Mouse (Mus musculus) heart, adult 8-10 months (tissue): Measurements from ENCODE around the gene Pik3c2g. TPM values are rescaled to one million over a fixed set of nuclear protein-coding genes. Genes with fewer than 3 reads are reported as not detected.

Source experiments
- DNase-seq: peaks from one replicate; pipeline ENCODE4 v3.0.0; 2022; ENCODE audit warnings: low spot score
- total RNA-seq, 4 experiments: library from RNA; stranded (reverse); gene quantifications; 2 replicates each; pipeline ENCODE4 v1.2.4; 2022

Pik3c2g gene
- total RNA-seq, 4 experiments from 2014 or later: 0.09 to 1.9 TPM; not detected in 2

DNA sequence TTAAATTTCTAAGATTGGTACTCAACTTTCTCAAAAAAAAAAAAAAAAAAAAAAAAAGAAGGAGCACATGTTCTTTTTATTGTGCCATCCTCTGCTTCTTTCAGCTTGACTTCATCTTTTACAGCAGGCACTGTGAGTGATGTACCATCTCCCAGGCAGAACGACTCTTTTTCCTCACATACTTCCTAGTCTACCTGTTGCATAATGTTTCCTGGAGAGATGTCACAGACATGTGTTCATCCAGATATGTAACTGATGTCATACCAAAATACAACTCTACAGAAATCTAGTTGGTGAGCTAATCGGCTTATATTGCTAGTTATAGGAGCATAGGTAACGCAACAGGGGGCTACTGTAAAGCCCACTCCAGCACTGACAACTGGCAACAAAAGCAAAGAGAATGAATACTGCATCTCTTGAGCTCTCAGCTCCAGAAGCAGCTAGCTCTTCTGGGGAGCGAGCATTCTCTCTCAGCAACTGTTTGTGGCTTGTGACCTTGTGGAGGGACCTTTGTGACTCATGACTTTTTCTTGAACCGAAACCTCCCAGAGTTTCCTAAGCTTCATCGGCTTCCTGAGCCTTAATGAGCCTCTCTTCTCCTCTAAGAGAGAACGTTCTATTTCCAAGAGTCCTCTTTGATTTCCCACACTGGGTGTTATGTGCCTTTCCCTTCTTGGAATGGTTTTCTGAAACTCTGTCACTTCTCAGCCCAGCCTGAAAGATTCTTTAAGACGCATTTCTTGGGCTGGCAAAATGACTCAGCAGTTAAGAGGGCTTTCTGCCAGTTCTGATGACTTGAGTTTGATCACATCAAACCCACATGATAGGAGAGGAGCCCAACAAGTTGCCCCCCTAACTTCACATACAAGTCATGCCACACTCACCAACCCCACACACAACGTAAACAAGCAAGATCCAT lies 148.9 kb downstream of the Pik3c2g start:
- no peak for DNase-seq

DNA sequence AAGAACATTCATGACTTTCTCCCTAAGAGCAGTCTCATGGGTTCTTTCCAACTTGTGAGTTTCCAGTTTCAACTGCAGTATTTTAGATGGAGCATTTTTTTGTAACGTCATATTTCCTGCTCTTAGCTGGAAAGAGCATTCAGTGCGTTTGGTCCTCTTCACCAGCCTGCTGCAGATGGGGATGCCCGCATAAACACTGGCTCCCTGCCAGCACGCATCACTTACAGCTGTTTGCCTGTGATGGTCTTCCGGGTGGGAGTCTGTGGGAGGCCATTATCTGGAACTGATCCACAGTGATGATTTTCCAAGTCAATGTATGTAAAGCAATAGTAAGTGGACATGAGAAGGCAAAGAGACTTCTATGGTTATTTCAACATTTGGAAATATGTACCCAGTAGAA lies 151.3 kb downstream of the Pik3c2g start:
- no peak for DNase-seq

DNA sequence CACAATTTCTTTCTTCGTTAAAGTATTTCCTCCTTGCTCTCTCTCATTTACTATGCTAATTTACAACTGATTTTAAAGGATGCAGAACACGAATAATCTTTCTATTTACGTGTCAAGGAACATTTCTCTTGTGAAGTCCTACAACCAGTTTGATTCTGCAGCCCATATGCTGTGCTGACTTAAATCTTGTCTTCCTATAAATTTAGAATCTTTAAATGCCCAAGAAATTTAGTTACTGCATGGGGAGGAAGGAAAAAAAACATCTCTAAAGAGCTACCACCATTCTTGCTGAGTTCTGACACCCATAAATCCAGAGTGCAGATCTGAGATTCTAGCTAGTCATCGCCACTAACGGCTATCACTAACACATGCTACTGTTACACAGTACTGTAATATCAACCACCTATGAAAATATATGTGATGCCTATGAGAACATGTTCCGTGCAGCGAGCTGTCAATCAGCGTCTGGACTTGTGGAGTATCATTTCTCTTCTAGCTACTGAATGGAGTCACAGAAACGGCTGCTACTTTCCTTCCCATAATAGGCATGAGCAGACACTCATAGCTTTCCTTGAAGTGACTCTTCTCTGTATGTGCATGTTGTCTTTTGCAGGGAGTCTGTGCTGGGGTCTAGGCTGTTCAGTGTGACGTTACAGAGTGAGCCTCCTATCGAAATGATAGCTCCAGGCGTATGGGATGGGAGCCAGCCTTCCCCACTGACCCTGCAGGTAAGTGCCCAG lies 155.8 kb downstream of the Pik3c2g start:
- no peak for DNase-seq

DNA sequence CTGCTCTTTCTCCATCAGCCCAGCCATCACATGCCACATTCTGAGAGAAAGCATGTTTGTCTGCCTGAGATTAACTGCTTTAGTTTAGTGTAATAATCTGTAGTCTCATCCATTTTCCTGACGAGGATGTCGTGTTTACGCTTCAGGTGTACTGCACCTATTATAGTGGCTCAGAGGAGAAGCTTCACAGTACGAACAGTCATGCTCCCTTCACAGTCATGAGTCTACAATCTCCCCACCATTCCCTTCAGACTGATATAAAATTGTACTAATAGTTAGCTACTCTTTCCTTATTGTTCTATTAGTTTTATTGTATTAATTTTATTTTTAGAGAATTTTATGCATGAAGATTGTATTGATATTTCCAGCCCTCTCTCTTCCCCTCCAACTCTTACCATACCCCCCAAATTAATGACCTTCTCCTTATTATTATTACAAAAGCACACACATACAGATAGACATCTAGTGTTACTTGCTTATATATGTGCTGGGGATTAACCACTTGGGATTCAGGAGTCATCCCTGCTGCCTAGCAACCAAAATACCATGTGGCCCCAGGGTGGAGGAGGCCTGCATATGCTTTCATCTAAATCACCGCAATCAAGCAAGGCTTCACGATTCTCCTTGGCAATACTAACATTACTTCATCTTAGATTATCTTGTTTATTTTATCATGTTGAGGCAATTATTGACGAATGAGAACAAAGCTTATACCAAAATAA lies 159.9 kb downstream of the Pik3c2g start:
- DNase-seq: no peak

DNA sequence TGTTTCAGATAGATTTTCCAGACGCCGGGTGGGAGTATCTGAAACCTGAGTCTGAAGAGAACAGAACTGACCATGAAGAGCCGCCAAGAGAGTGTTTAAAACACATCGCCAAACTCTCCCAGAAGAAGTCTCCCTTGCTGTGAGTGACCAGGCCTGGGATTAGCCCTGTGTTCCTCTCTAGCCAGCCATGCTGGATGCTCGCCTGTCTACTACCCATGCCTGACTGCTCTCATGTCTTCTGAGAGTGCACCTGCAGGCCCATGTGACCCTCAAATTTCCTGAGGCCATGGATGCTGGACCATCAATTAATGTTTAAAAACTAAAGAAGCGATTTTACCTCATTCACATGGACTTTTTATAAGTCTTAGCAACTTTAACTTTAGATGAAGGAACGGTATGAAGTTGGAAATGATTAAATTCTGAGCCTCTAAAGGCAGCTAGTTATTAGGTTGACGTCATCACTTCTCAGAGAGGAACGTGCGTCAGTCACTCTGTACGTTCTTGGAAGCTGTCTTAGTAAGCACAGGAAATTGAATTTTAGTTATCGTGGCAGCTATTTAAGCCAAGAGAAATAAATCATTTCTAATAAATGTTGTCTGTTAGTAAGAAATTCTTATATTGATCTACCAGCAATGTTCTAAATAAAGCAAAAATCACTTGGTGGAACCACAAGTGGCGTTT lies 161.2 kb downstream of the Pik3c2g start:
- no peak for DNase-seq

DNA sequence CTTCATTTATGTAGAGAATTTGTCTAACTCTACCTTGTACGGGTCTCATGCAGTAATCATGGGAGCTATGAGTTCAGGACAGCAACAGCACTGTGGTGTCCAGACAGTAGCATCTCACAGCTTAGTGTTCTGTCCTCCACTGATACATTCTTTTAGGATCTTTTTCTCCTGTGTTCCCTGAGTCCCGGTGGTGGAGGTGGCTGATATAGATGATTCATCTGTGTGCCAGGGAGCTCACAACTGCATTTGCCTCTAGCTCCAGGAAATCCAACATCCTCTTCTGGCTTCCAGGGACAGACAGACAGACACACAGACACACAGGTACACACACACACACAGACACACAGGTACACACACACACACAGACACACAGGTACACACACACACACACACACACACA lies 163.6 kb downstream of the Pik3c2g start:
- no peak for DNase-seq

DNA sequence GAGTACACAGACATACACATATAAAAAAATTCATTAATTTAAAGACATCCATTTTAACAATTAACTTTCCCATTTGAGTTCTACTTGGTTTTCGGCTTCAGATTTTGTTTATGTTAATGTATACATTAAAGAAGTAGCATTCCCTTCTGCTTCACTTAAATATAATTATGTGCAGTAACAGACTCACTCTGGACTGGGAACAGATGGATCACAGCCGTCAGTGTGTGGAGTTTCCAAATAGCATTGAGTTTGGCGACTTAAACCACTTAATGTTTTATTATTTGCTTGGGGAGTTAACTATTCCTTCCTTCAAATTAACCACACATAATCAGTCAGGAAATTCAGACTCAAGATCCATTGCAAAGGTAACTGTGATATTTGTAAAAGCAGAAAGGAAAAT lies 164.0 kb downstream of the Pik3c2g start:
- no peak for DNase-seq

DNA sequence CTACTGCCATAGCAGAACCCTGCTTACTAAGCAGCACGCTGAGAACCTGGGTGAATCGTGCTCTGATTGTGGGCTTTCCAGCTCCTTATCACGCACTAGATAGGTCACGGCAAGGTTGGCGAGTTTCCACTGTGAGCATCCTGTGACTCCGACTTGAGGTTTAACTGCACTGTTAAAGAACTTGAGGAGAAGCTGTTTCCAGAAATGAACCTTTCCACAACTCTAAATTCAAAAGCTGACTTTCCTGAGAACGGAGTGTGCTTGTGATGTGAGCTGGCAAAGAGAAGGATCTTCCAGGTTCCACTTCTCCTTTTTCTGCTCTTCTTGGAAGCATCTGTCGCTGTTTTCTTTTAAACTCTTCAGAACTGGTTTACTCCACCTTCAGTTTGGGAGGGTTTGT lies 170.9 kb downstream of the Pik3c2g start:
- no peak for DNase-seq

DNA sequence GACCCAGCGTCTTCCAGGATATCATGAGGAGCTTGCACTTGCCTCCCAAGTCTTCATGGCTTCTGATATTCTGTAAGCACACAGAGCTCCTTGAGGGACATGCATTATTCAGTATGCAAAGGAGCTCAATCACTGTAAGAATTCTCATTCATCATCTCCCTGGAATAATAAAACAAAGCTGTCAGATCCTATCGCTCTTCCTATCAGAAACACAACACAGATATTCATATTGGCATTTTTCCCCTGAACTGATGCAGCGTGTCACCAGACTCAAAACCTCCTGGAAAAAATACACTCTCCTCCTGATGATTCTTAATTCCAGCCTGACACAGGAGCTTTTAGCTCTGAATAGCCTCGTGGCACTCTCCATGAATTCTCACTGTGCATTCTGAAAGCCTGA lies 174.0 kb downstream of the Pik3c2g start:
- DNase-seq: no peak

DNA sequence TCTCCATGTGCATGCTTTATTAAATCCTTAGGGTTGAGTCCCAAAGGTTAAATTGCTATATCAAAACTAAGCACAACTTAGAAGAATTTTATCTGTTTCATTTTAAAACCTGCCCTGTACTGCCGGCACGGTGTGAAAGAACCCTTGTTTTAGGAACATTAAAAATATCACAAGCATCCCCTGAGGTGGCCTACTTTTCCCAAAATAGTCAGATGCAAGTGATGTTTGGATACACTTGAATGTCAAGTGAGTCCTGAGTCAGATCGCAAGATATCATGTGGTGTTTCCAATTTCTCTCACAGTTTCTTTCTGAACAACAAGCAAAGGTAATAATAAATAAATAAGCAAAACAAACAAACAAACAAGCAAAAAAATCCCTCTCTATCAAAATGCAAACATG lies 177.4 kb downstream of the Pik3c2g start:
- DNase-seq: no peak

DNA sequence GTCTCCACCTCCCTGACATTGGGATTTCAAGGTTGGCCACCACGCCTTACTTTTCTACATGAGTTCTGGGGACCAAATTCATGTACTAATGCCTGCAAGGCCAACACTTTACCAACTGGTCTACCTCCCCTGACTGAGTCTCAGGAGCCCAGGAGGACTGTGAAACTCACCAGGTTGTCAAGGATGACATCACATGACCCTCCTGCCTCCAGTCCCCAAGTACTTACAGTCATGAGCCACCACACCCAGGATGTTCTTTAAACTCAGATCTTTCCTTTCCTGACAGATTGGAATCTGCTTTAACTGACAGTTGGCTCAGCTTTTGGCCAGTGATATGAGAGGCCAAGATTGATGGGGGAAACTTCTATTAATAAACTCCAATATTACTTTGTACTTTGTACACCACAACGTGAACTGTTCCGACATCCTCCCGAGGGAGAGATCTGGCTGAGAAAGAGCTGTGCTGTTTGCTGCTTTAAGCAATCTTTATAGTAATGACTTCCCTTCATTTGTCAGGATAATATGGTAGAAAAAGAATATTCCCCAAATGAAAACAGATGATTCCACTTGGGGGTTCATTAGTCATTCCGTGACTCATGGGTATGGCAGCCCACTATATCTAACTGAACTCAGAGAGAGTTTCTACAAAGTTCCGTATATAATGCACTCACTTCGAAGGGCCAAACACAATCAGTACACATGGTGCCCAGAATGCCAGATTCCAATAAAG lies 182.9 kb downstream of the Pik3c2g start:
- DNase-seq: no peak

DNA sequence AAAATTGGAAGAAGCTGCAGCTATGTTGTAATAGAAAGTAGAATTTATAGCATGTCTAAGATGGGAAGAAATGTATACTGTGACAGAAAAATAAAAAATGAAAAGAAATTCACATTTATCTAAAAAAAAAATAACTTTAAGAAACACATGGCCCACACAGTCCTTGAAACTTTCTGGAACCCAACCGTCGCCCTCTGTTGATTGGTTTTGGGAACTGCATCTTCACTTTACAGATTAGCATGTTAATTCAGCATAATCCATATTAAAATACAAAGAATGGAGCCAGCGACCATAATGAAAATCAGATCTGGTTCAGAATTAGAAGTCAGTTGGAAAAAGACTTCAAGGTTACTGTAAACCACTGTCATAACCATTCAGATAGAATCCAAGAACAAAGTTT lies 183.5 kb downstream of the Pik3c2g start:
- DNase-seq: no peak

DNA sequence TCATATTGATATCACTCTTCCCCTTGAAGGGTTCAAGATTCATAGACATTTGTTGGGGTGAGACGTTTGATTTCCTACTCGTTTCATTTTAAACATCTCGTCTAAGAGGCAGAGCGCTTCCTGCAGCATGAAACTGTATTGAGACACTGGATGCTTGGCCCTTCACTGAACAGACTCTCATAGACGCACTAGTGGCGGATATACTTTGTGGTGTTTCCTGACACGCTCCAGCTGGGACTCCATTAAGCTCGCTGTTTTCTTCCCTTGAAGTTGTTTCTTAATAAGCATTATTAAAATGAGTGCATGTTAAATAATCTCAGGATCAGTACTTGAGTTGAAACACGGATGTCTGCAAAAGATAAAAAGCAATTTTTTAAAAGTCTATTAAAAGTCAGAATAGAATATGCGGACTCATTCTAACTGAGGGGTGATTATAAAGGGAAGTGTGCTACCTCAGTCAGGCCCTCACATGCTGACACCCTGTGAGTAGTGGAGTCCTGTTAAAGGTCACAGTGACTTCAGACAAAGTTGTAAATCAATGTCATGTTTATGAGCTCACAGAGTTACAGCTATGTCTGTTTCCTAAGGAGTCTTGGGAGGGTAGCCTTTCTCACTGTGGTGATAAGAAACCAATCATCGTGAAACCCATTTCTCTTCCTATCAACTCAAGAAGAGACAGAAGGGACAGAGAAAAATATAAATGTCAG lies 190.7 kb downstream of the Pik3c2g start:
- no peak for DNase-seq

DNA sequence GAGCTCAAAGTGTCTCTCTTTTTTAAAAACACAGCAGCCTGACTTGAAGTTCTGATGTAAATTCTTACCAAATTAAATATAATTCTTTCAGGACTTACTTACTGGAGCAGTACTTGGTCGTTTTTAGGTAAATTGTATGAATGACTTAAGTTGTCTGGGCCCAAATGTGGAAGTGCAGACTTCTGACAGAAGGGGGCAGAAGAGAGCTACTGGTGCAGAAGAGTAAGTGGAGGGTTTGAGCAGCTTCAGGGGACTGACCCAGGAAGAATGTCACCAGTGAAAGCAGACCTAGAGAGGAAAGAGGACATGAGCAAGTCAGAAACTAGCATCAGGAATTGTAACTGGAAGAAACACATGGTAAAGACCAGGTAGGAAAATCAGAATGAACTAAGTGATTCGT lies 193.0 kb downstream of the Pik3c2g start:
- DNase-seq: no peak

DNA sequence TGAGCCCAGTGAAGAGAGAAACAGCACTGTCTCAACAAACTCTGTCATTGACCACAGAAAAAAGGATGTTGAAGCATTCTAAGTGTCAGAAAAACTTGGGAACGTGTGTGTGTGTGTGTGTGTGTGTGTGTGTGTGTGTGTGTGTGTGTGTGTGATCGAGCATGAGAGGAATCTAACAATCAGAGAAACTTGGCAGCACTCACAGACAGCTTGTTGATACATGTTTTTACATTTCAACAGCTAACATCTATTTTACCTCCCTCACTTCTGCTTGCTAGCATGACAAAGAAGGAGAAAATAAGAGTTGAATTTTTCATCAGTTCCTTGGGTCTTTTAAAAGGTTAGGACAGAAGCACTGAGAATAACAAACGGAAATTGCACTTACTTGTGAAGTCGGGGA lies 202.5 kb downstream of the Pik3c2g start:
- DNase-seq: no peak

DNA sequence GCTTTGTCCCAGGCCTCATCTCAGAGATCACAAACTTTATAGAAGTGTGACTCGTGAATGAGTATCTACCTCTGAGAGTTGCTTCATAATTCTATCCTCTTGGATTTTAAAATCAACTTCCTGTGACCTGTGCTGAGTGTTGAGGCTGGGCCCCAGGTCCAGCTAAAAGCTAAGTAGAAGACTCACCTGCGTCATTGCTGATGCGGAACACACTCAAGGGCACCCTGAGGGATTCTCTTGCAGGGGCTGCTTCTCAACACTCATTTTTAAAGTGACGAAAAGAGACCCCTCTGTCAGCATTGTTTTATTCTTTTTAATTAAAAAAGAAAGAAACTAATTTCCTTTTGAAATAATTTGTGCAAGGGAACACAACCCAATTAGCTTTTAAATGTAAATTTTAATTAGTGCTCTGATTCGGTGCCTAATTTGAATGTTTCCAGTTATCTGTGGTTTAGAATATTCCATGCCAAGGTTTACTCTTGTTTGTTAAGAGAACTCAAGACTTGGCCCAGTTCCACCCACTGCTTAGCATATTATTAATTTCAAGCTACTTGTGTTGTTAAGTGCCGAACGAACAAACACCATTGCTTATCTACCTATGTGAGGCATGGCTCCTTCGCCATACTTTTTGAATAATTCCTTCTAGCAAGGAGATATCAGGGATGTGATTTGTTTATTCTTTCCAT lies 212.7 kb downstream of the Pik3c2g start:
- no peak for DNase-seq

DNA sequence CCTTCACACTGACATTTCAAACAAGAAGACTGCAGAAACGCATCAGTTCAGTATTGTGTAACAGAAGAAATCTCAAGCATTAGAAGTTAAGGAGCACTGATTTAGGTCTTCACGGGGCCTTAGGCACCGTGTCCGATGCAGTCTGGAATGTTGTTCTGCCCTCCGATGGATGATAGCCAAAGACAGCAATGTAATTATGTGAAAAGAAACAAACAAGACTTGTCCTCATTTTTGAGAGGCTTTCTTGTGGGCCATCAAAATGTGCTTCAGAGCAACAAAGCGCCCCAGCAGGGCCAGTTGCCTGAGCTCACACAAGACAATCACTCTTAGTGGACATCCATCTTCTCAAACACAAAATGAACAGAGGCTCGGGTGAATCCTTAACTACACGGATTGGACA lies 234.9 kb downstream of the Pik3c2g start:
- no peak for DNase-seq

DNA sequence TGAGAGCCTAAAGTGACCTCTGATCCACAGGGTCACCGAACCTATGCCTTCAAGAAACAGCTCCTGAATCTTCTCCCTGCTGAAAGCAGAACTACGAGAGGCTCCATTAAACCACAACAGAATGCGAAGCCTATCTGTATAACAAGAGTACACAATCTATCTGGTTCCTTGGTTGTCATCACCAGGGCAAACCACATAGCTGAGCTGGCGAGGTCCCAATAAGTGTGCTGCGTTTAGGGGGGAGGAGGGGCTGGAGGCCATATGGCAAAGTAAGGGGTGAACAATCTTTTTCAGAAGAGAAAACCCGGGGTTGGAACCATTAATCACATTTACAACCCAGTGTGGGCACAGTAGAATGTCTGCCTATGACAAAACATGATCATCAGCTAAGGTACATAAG lies 251.2 kb downstream of the Pik3c2g start:
- no peak for DNase-seq

DNA sequence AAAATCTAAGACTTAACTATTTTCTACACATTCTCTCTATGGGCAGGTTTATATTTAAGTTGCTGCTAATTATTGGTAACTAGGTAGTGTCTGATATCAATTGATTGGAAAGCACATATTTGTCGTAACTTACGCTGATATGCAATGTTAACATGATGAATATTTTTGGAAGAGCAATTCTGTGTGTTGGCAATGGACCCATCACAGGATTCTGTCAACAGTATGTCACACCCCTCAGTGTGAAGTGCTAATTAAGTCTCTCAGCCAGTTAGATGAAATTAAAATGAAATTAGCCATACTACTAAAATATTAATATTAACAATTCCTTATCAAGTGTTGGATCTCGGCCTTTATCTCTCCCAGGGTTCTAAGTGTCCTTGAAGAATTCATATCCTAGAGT lies 251.7 kb downstream of the Pik3c2g start:
- DNase-seq: no peak

DNA sequence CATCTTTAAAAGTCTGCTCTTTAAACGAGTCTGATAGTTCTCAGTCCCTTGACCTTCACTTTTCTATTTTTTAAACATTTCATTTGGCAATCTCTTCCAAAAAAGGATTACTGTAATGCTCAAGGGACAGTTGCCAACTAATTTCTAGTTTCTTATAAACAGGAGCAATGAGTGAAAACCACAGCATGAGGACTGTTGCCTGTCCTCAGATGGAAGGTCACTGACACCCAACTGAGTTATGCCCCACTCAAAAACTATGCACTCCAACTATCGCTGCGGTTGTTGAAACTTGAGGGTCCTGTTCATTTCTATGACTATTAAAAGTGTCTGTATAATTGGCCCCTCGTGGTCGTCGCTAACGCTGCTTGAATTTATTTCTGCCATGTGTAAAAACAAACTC lies 252.9 kb downstream of the Pik3c2g start:
- DNase-seq: no peak
